Mouse (Mus musculus) E14TG2a.4 (cell line): ENCODE data around the gene Luzp2.
A peak's percentile ranks its signal among the peaks of the same experiment; 100 is the strongest.

Source experiments
- H3K27me3 ChIP-seq: 2 replicates; pipeline ENCODE4 v1.6.1; 2014; ENCODE audit warnings: low read length, control low read depth; ENCODE audit not compliant: insufficient read depth
- H3K36me3 ChIP-seq: 2 replicates; pipeline ENCODE4 v1.6.1; 2014; ENCODE audit warnings: low read length, control low read depth; ENCODE audit not compliant: insufficient read depth
- H3K4me1 ChIP-seq: replicated peaks from 2 replicates; pipeline ENCODE4 v1.6.1; 2014; ENCODE audit warnings: low read depth, low read length, control low read depth
- H3K4me3 ChIP-seq: replicated peaks from 2 replicates; pipeline ENCODE4 v1.5.1; 2014; ENCODE audit warnings: mild to moderate bottlenecking, low read length
- H3K9me3 ChIP-seq: 2 replicates; pipeline ENCODE4 v1.6.1; 2014; ENCODE audit warnings: low read length, control low read depth
- CTCF ChIP-seq: conservative IDR thresholded peaks from 2 replicates; pipeline ENCODE4 v1.5.1; 2014; ENCODE audit warnings: low read length
- NANOG ChIP-seq: IDR thresholded peaks from 2 replicates; pipeline ENCODE4 v1.6.1; 2014; ENCODE audit warnings: borderline replicate concordance, low read length, mixed read lengths
- POU5F1 ChIP-seq: IDR thresholded peaks from 2 replicates; pipeline ENCODE4 v1.6.1; 2014; ENCODE audit warnings: low read length, borderline replicate concordance

Luzp2 gene

DNA sequence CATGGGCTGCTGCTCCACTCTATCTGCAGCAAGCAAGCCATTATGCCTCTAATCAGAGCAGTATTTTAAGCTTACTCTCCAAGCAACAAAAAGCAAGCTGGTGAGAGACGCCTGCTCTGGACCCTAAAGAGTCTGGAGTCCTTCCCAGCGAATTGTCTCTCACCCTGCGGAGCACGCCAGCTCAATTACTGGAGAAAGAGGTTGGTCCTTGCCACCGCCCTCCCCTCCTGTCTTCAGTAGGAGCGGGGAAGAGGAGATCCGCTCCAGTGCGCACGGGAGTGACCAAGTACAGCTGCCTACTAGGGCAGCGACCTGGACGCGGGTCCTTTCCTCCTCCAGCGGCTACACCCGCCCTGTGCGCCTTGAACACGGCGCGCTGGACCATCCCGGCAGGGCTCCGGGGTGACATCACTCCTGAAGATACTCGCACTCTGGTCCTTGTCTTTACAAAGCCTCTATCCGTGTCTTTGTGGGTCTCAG, at the start of gene Luzp2:
TSS of gene Luzp2 (plus strand) at position 127 of the 480 bp plus-strand sequence.
- Histone ChIP-seq H3K4me1 (0 out of 2 replicates have a peak, but pooled peaks cover 4% of the 10 kb centered on the region), H3K36me3 (no peaks in the 10 kb centered on the region), H3K4me3 (peak within 1 kb of the TSS; percentile 77), H3K9me3 (no peaks in the 10 kb centered on the region), H3K27me3 (peaks cover 30% of the 10 kb centered on the region)
- TF ChIP-seq NANOG (no peak), CTCF (no peak), POU5F1 (no peak)

DNA sequence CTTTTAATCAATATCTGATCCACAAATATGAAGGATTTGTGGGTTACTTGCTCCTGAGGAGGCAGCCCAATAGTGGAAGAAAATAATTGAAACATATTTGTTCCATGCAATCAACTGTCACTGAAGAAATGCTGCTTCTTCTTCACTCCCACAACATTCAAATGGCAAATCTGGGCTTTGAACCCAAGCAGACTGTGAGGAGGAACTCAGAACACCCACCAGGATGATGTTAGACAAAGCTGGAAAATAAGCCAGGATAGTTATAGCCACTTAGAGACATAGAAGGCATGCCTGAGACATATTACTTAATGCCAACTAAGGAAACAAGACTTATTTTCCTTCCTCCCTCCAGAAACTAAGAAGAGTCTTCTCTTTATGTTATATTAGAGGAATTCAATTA, 47.8 kb upstream of the Luzp2 start:
- no peak for TF ChIP-seq NANOG
- TF ChIP-seq CTCF = no peak
- no peak for TF ChIP-seq POU5F1
- H3K4me1 ChIP-seq = no peaks in the 10 kb centered on the region

DNA sequence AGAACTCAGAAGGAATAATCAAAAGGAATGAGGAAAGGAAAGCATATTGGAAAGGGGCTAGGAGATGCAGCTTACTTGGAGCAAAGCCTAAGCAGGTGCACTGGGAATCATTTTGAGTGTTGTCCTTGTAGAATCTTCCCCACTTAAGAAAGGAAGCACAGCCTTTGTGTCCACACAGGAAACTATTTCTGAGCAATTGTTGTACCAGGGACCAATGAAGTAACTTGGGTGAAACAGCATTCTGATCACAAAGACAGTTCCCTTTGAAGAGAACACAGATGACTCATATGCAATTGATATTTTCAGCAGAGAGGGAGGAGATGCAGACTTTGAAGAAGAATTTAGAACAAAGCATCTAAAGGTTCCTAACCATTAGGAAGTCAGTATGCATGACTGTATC, 16.7 kb upstream of the Luzp2 start:
- H3K4me1 ChIP-seq = no peaks in the 10 kb centered on the region
- no peak for TF ChIP-seq CTCF
- TF ChIP-seq POU5F1 = no peak
- TF ChIP-seq NANOG = no peak
- no peak overlapping the region for H3K4me3 ChIP-seq
- no peaks in the 10 kb centered on the region for H3K27me3 ChIP-seq
- H3K9me3 ChIP-seq = no peaks in the 10 kb centered on the region
- H3K36me3 ChIP-seq = no peaks in the 10 kb centered on the region

More for the DNA sequence above, 47.8 kb upstream of the Luzp2 start:
- Histone ChIP-seq H3K4me3 (no peak overlapping the region), H3K9me3 (no peaks in the 10 kb centered on the region), H3K36me3 (no peaks in the 10 kb centered on the region), H3K27me3 (no peaks in the 10 kb centered on the region)

DNA sequence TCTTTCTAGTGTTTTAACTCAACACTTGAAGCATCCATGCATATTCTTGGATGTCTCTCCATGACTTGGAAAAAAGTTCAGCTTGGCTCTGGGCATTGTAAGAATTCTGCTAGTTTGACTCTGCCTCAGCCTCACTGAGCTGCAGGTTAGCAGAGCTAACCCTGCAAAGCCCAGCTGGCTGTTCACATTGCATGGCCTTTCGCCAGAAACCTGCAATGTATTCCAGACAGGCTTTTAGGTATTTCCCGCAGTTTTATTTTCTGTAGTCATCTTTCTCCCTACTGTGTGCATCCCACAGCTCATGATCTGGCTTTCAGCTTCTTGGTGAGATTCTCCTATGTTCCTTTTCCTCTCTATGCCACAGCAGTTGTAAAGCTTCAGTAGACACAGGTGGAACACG, 6.5 kb upstream of the Luzp2 start:
- TF ChIP-seq CTCF (no peak), NANOG (no peak), POU5F1 (no peak)
- H3K27me3 ChIP-seq = no peaks in the 10 kb centered on the region
- no peaks in the 10 kb centered on the region for H3K4me1 ChIP-seq
- no peaks in the 10 kb centered on the region for H3K9me3 ChIP-seq
- no peaks in the 10 kb centered on the region for H3K36me3 ChIP-seq
- no peak overlapping the region for H3K4me3 ChIP-seq

DNA sequence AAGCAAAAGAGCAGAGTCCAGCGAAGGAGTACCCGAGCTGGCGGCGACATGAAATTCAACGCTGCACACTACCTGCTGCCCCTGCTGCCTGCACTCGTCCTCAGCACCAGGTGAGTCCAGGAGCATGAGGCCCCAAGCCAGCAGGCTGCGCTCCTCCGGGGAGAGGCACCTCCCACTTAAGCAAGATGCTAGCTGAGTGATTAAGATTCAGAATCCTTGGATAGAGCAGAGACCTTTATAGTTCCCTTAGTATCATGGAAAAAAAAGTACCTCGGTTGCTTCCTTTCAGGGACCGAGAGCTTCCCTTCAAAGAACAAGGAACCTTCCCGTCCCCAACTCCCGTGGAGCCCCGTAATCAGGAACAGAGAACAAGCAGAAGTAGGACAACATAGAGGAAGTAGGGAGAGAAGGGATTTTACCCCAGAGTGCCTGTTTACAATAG, 634 bp downstream of the Luzp2 start:
- 0 out of 2 replicates have a peak, but pooled peaks cover 4% of the 10 kb centered on the region for H3K4me1 ChIP-seq
- H3K27me3 ChIP-seq = peaks cover 30% of the 10 kb centered on the region
- no peak for TF ChIP-seq POU5F1
- TF ChIP-seq CTCF = no peak
- TF ChIP-seq NANOG = no peak
- H3K9me3 ChIP-seq = no peaks in the 10 kb centered on the region
- no peaks in the 10 kb centered on the region for H3K36me3 ChIP-seq
- H3K4me3 ChIP-seq = peak overlapping the region; percentile 77

DNA sequence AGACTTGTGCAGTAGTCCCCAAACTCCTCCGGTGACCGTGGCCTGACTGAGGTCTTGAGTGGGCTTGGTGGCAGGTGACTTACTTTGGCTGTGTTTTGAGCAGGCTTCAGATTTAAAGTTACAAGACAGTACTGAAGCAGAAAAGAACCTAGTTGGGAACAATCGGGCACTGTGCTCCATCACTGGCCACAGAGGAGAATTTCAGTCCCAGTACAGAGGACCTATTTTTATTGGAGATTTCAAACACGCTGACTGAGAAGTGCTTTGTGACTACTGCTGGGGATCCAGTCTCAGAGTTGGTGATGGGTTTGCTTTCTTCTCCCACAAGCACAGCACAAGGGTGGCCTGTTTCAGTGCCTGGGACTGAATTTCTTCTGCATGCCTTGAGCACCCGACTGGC, 1.1 kb downstream of the Luzp2 start:
- no peak overlapping the region for H3K4me3 ChIP-seq
- no peaks in the 10 kb centered on the region for H3K9me3 ChIP-seq
- 0 out of 2 replicates have a peak, but pooled peaks cover 4% of the 10 kb centered on the region for H3K4me1 ChIP-seq
- TF ChIP-seq NANOG (no peak), POU5F1 (no peak), CTCF (no peak)
- no peaks in the 10 kb centered on the region for H3K36me3 ChIP-seq
- H3K27me3 ChIP-seq = peaks cover 30% of the 10 kb centered on the region

GRCm38 (mm10) chr7:54842807-54843335, 7.6 kb downstream of the Luzp2 start:
- Histone ChIP-seq H3K36me3 (no peaks in the 10 kb centered on the region), H3K4me1 (no peaks in the 10 kb centered on the region), H3K4me3 (no peak overlapping the region), H3K9me3 (no peaks in the 10 kb centered on the region), H3K27me3 (peaks cover 5% of the 10 kb centered on the region; the same call in 1 of the 2 replicates)
- TF ChIP-seq CTCF = no peak

- Histone ChIP-seq H3K4me1 (no peaks in the 10 kb centered on the region), H3K36me3 (no peaks in the 10 kb centered on the region), H3K9me3 (no peaks in the 10 kb centered on the region), H3K4me3 (no peak overlapping the region), H3K27me3 (no peaks in the 10 kb centered on the region)
- TF ChIP-seq NANOG (no peak), CTCF (peak; percentile 67)
Observed at GRCm38 (mm10) chr7:54845875-54846691, 10.8 kb downstream of the Luzp2 start.

DNA sequence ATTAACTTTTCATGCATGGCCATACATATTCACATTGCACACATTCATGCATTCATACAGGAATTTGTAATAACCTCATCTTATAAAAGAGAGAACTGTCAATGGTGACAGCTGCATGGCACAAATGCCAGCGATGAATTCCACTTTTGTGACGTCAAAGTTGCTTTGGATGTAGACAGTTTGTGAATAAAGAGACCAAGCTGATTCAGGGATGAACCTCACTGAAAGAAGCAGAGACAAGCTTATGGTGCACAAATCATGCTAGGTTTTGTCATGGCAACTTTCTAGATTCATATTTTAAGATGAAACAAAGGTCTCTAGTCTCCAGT, 11.4 kb downstream of the Luzp2 start:
- H3K36me3 ChIP-seq = no peaks in the 10 kb centered on the region
- H3K4me3 ChIP-seq = no peak overlapping the region
- no peaks in the 10 kb centered on the region for H3K4me1 ChIP-seq
- TF ChIP-seq CTCF = no peak
- no peak for TF ChIP-seq NANOG
- TF ChIP-seq POU5F1 = no peak
- no peaks in the 10 kb centered on the region for H3K9me3 ChIP-seq
- no peaks in the 10 kb centered on the region for H3K27me3 ChIP-seq
